Mouse (Mus musculus) E14TG2a.4 (cell line): ENCODE results near the gene Icos.

Experiments used
- CTCF ChIP-seq: conservative IDR thresholded peaks from 2 replicates; pipeline ENCODE4 v1.5.1; 2014; ENCODE audit warnings: low read length
- NANOG ChIP-seq: IDR thresholded peaks from 2 replicates; pipeline ENCODE4 v1.6.1; 2014; ENCODE audit warnings: borderline replicate concordance, low read length, mixed read lengths

GRCm38 (mm10) chr1:60938974-60939373 is 38.8 kb upstream of the Icos start:
- TF ChIP-seq CTCF, result no peak
- TF ChIP-seq NANOG, result no peak
